Mouse (Mus musculus): Measurements from ENCODE around the gene Arid1b. TPM values are rescaled to one million over a fixed set of nuclear protein-coding genes. Genes with fewer than 3 reads are reported as not detected.

The Arid1b gene
- total RNA-seq, 2 experiments from 2014 or later = 29.2 to 29.7 TPM

DNA sequence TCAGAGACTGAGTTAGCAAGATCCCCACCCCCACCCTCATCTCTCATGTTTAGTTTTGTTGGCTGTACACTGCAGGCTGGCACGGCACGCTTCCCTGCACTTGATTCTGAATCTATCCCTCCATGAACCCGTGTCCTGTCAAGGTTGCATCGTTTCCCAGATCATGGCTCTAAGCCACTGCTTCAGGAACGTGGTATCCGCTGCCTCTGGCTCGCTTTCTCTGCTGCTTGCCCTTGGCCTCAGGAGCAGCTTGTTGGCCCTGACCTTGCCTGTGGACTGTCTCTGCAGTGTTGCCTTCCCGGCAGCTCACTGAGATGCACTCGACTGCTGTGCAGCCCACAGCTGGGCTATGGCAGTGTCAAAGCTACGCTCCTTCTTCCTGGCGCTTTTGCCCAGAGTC, 252.6 kb downstream of the Arid1b start:
- DNase-seq = peak; percentile 73

DNA sequence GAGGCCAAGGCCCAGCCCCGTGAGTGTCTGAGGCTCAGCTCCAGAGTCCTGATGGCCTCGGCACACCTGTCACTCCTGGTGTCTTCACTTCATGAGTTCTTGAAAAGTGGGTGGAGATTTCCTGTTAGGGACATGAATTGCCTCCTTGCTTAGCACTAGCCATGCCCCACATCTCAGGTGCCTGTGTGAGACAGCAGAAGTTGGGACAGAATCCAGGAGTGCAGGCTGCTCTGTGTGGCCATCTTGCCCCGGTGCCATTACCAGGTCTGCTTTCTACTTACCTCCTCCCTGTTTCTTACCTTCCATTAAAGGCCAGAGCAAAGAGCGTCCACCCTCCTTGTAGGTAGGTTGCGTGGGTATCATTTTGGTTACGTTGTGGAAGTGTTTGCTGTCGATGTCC, 253.1 kb downstream of the Arid1b start:
- no peak for DNase-seq

DNA sequence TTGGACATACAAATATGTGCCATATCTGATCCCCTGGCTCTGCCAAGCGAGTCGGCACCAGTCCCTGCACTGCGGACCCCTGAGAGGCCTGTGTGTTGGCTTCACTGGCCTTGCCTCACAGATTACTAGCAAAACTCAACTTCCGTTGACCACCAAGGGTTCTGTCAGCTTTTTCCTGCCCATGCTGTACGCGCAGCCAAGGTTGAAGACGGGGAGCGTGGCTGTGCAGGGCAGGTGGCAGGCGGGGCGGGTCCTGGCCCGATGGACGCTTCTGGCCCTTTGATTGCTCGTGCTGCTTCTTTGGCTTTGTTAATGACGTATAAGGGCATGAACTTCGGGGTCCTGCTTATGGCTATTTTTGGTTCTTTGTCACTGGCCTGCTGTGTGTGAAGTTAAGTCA, 253.6 kb downstream of the Arid1b start:
- DNase-seq = no peak

DNA sequence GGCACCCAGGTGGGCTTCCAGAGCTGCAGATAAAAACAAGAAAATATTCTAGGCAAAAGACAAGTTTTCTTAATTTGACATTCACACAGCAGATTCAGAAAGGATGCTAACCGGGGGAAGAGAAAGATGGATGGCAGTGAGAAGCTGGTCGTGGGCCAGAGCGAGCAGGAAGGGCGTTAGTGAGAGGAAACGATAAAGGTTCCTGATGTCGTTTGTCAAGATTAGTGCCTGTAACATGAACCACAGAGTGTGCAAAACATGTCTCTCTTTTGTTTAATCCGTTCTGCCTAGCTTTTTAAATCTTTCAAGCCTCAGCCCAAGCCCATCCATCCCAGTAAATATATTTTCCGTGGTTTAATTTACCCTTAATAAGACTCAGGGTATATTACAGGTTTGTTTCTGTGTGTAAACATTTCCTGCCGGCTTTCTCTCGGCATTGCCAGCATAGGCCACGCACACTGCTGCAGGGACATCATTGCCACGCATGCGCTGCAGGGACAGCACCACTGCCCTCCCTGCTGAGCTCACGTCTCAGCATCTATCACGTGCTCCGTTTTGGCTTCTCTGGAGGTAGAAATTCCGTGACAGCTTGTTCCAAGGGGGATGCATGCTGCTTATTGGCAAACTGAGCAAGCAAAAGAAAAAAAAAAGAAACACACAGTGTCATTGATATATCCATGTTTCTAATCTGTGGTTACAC, 255.0 kb downstream of the Arid1b start:
- no peak for DNase-seq

GRCm38 (mm10) chr17:5249681-5250180, 255.6 kb downstream of the Arid1b start:
- DNase-seq = no peak

DNA sequence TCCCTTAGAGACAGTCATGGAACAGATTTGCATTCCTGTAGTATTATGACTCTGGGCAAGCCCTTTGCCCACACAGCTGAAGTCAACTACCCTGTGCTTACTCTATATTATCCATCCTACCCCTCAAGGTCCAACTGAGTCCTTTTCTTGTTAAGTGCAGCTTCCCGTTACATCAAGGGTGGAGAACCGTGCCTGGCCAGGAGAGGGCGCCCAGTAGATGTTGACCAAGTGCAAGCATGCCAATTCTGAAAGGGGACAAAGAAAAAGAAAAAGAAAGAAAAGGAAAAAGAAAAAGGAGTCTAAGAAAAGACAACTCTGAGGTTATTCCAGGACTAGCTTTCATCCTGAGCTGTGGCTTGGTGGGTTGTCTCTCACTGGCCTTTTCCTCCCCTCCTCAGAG, 258.3 kb downstream of the Arid1b start:
- DNase-seq = peak; percentile 48

DNA sequence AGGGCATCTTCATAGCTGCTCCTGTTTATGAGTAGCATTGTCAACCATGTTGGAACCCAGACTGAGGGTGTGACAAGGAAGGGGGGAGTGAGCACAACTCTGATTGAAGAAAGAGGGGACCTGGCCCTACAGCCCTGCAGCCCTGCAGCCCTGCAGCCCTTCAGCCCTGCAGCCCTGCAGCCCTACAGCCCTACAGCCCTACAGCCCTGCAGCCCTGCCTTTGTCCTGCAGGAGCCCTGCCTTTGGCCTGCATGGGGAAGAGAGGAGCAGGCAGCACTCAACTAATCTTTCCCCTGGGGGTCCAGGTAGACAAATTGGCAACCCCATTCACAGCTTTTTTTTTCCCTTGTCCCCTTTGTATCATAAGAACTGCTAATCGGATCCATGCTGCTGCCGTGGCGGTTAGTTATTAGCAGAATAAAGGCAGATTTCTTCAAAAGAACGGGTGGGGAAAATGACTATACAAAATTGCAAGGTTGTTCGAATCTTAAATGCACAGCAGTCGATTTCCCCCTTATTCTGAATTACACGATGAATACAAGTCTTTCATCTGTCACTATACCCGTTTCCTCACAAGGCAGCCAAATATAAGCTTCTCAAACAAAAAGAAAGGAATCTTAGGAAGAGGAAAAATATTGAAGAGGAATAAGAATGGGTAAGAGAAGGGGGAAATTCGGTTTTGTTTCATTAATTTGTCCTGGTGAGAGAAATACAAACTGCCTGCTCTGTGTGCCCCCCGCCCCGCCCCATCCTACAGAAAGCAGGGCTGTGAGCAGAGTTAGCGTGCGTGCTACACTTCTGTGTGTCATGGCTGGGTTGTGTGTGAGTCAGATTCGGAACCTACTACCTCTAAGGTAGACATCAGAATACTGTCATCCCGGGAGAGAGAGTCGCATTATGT, 260.8 kb downstream of the Arid1b start:
- no peak for DNase-seq

- DNase-seq = no peak
Measured at GRCm38 (mm10) chr17:5255618-5255933, 261.4 kb downstream of the Arid1b start.

DNA sequence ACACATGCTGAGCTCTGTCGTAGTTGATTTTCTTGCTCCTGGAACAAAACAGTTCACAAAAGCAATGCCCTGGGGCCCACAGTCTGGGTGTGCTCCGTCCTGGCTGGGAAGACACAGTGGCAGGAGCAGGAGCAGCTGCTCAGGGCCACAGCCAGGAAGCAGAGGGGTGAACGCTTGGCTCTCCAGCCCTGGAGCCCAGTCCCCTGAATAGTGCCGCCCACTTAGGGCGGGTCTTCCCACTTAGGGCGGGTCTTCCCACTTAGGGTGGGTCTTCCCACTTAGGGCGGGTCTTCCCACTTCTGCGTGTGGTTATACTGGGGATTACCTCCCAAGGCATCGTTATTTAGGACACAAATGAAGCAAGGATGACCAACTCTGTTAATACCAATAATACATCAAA, 264.8 kb downstream of the Arid1b start:
- no peak for DNase-seq

DNA sequence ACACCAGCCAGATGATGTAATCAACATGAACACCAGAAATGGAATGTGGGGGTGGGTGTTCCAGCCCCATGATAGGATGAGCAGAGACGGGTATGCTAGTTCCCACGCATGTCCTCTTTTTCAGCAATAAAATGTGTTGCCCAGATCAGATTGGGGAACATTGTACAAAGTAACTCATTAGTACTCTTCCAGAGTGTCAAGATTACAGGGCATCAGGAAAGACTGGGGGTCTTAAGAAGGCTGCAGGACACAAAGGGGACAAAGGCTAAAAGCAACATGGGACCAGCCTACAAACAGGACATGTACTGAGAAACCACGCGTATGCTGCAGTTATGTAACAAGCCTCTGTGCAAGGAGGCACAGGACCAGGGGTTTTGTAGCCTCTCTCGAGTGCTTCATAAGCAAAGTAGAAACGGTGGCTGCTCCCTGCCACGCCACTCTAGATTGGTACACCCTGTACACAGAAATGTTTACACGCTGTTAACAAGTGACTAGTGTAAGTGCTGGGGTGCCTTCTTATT, 267.1 kb downstream of the Arid1b start:
- no peak for DNase-seq

DNA sequence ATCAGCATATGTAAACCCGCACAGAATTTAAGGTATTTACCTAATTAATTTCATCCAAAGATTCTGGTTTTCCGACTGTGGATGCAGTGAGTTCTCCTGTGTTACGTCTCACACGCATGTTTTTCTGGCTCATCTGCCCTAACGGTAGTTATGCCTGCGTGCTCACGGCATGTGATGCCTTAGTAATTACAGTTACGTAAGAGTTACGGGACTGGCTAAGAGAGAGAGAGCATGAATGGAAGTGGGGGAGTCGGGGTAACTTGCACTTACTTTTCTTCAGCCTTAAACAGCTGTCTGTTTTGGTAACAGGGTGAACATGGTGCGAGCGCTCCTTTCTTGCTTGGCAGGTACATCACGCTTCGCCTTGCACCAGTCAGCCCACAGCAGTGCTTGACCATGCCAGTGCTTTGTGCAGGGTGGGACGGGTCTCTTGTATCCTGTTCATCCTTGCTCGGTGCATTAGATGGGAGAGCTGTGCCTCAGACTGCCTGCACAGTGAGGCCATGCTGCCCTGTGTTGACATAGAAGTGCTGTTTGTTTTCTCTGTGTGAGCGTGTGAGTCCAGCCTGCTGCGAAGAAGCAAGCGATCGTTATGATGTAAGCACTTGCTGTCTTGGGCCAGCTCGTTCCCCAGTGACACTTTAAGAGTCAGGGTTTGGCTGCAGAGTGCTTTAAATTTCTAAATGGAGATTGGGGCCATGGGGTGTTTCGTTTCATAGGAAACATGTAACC, 267.9 kb downstream of the Arid1b start:
- peak; percentile 63 for DNase-seq

- no peak for DNase-seq
Measured at GRCm38 (mm10) chr17:5262788-5263187, 268.7 kb downstream of the Arid1b start.

GRCm38 (mm10) chr17:5264783-5265182, 270.7 kb downstream of the Arid1b start:
- no peak for DNase-seq

- no peak for DNase-seq
Measured at GRCm38 (mm10) chr17:5265615-5266014, 271.5 kb downstream of the Arid1b start.

- no peak for DNase-seq
Measured at GRCm38 (mm10) chr17:5267747-5268146, 273.6 kb downstream of the Arid1b start.

DNA sequence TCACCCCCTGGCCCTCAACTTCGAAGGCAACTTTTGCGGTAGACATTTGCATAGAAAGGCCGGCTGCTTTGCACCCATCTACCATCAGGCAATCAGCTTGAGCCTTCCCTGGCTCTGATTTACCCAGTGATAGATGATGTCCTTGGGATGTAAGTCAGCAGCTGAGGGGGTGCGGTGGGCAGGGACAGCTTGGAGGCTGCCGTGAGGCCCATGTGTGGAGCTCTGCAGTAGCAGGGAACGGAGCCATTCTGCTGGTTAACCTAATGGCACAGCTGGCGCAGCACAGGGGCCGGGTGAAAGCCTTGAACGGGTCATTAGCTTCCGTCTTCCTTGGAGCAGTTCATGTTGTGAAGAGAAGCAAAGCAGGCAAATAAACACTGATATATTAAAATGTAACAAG, 275.2 kb downstream of the Arid1b start:
- DNase-seq = no peak

GRCm38 (mm10) chr17:5269774-5270173, 275.6 kb downstream of the Arid1b start:
- no peak for DNase-seq

DNA sequence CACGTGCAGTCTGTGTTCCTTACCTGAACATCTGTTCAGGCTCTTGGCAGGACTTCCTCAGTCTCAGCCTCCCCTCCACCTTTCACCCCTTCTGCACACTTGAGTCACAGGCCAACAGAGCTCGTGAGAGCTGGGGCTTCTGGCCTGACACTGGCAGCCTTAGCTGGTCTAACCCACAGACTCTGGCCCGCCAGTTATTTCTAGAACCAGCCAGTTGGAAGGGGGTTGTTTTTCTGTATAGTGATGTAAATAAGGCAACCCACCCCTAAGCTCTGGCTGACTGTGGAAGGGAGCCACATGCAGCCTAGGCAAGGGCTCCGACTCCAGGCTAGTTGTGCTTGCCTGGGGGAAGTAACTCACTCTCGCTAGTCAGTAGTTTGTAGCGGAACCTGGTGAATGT, 276.7 kb downstream of the Arid1b start:
- DNase-seq = no peak

- no peak for DNase-seq
Measured at GRCm38 (mm10) chr17:5273118-5273517, 279.0 kb downstream of the Arid1b start.

DNA sequence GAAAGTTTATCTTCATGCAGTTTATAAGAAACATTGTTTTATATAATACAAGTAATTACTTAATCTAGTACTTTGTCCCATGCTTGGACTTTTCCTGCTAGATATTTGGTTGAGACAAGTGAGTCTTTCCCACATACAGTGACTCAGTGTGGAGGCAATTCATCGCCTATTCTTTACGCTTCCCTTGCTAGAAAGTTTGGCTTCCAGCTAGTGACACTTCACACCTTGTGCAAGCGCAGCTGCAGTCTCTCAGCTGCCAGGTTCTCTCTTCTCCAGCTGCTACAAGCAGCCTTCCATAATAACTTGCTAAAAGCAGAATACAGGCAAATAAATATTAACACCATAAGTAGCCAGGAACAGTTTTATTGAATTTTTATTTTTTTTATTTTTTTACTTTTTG, 279.6 kb downstream of the Arid1b start:
- DNase-seq = no peak

GRCm38 (mm10) chr17:5274429-5274828, 280.3 kb downstream of the Arid1b start:
- DNase-seq = no peak

DNA sequence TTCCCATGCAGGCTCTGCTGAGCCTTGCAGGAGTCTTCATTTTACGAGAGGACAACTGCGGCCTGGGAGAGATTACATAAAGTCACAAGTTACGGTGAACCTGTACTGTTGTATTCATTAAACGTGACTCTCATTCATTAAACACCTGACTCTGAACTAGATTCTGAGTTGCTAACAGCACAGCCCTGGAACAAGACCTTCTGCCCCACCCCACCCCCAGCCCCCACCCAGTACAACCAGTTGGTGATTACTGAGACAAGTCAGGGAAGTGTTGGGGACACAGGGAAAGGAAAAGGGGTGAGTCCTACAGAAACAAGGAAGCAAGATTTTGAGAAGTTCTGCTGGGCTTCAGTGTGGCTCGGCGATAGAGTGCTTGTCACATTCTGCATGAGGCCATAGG, 281.6 kb downstream of the Arid1b start:
- DNase-seq = no peak
